Comparison of ENCODE assay signal across 8 mouse cellular contexts in genomic region chr6:113038735-113039058, GRCm38 (mm10). TPM values are rescaled to one million over a fixed set of nuclear protein-coding genes. Genes with fewer than 3 reads are reported as not detected.
A peak's percentile ranks its signal among the peaks of the same experiment; 100 is the strongest.
DNase-seq lines count a peak whose midpoint lies in the region; ATAC-seq and TF ChIP-seq lines count a peak whose summit lies in the region.

No protein-coding gene starts in this region.

- DNase-seq in lung, embryonic 14.5 days = no peak
- no peak for DNase-seq in lung, adult 18-20 months
- no peak for DNase-seq in forebrain, embryonic 14.5 days (ENCODE audit: low spot score)
- DNase-seq in limb, embryonic 14.5 days (ENCODE audit: low spot score) = no peak
- DNase-seq in thymus, adult 18-20 months = no peak
- no peak for DNase-seq in T-cell, adult 2 months (ENCODE audit: low spot score)
- no peak for DNase-seq in adrenal gland, adult 18-20 months (ENCODE audit: low spot score in 2 of 2)

- H3K4me1 ChIP-seq in lung, embryonic 14.5 days (ENCODE audit: insufficient read depth) = 0 out of 2 replicates have a peak, but pooled peaks cover 3% of the 10 kb centered on the region
- 0 out of 2 replicates have a peak, but pooled peaks cover 3% of the 10 kb centered on the region for H3K4me1 ChIP-seq in forebrain, embryonic 14.5 days (ENCODE audit: control insufficient read depth, insufficient read depth, low read length)
- 0 out of 2 replicates have a peak, but pooled peaks cover 3% of the 10 kb centered on the region for H3K4me1 ChIP-seq in limb, embryonic 14.5 days (ENCODE audit: control insufficient read depth, insufficient read depth, low read length)
- peaks cover 11% of the 10 kb centered on the region for H3K4me1 ChIP-seq in neural tube, embryonic 15.5 days

- no peak for ATAC-seq in lung, embryonic 14.5 days (ENCODE audit: insufficient read depth)
- ATAC-seq in forebrain, embryonic 14.5 days = no peak
- peak; percentile 34; the same call in 1 of the 2 replicates for ATAC-seq in limb, embryonic 14.5 days (ENCODE audit: low FRiP score, low read depth)
- no peak for ATAC-seq in neural tube, embryonic 15.5 days (ENCODE audit: low FRiP score)

- peak overlapping the region; percentile 52; the same call in 1 of the 2 replicates for H3K27ac ChIP-seq in lung, embryonic 14.5 days (ENCODE audit: low read depth)
- H3K27ac ChIP-seq in forebrain, embryonic 14.5 days (ENCODE audit: low read depth, low read length) = no peak overlapping the region
- no peak overlapping the region for H3K27ac ChIP-seq in limb, embryonic 14.5 days (replicated peaks; ENCODE audit: low read depth, low read length)
- peak overlapping the region; percentile 65 for H3K27ac ChIP-seq in neural tube, embryonic 15.5 days (replicated peaks)

- peak overlapping the region; percentile 58 for H3K4me2 ChIP-seq in lung, embryonic 14.5 days
- peak overlapping the region; percentile 45 for H3K4me2 ChIP-seq in forebrain, embryonic 14.5 days (ENCODE audit: low read length)
- H3K4me2 ChIP-seq in limb, embryonic 14.5 days (replicated peaks; ENCODE audit: low read depth, low read length, severe bottlenecking) = peak overlapping the region; percentile 45; the same call in 1 of the 2 replicates
- peak overlapping the region; percentile 53 for H3K4me2 ChIP-seq in neural tube, embryonic 15.5 days

- 33% methylated on average over 5 of the region's 5 CpGs for WGBS in lung, embryonic 14.5 days
- 54% methylated on average over 5 of the region's 5 CpGs for WGBS in forebrain, embryonic 14.5 days
- 40% methylated on average over 5 of the region's 5 CpGs for WGBS in limb, embryonic 14.5 days
- 26% methylated on average over 5 of the region's 5 CpGs for whole genome bisulfite sequencing in neural tube, embryonic 15.5 days

- no peak overlapping the region for H3K4me3 ChIP-seq in lung, embryonic 14.5 days (ENCODE audit: low read depth, low read length)
- no peak overlapping the region for H3K4me3 ChIP-seq in forebrain, embryonic 14.5 days (ENCODE audit: low read depth, low read length)
- H3K4me3 ChIP-seq in limb, embryonic 14.5 days (replicated peaks; ENCODE audit: low read length) = no peak overlapping the region
- H3K4me3 ChIP-seq in neural tube, embryonic 15.5 days (replicated peaks) = no peak overlapping the region; the same call in 1 of the 2 replicates

- no peaks in the 10 kb centered on the region for H3K9me3 ChIP-seq in lung, embryonic 14.5 days (ENCODE audit: low read depth, low read length)
- no peaks in the 10 kb centered on the region for H3K9me3 ChIP-seq in forebrain, embryonic 14.5 days (replicated peaks; ENCODE audit: control insufficient read depth, low read length)
- H3K9me3 ChIP-seq in limb, embryonic 14.5 days (ENCODE audit: control insufficient read depth, low read length) = no peaks in the 10 kb centered on the region
- no peaks in the 10 kb centered on the region for H3K9me3 ChIP-seq in neural tube, embryonic 15.5 days (replicated peaks)

- no peaks in the 10 kb centered on the region for H3K27me3 ChIP-seq in lung, embryonic 14.5 days (ENCODE audit: insufficient read depth, low read length)
- H3K27me3 ChIP-seq in forebrain, embryonic 14.5 days (replicated peaks; ENCODE audit: control insufficient read depth, insufficient read depth, low read length) = no peaks in the 10 kb centered on the region
- H3K27me3 ChIP-seq in limb, embryonic 14.5 days (ENCODE audit: control insufficient read depth, insufficient read depth, low read length) = no peaks in the 10 kb centered on the region
- H3K27me3 ChIP-seq in neural tube, embryonic 15.5 days (replicated peaks) = no peaks in the 10 kb centered on the region

- no peak for TF ChIP-seq POLR2A in limb, embryonic 14.5 days (IDR thresholded peaks at IDR 0.05; ENCODE audit: borderline replicate concordance, extremely low read depth, insufficient read depth, insufficient read length)

- TF ChIP-seq CTCF in lung, embryonic 14.5 days (IDR thresholded peaks at IDR 0.05; ENCODE audit: low read depth) = no peak

- H3K36me3 ChIP-seq in lung, embryonic 14.5 days (ENCODE audit: insufficient read depth) = no peaks in the 10 kb centered on the region
- no peaks in the 10 kb centered on the region for H3K36me3 ChIP-seq in forebrain, embryonic 14.5 days (ENCODE audit: control insufficient read depth, insufficient read depth, low read length)
- no peaks in the 10 kb centered on the region for H3K36me3 ChIP-seq in limb, embryonic 14.5 days (ENCODE audit: control insufficient read depth, insufficient read depth, low read length)
- no peaks in the 10 kb centered on the region for H3K36me3 ChIP-seq in neural tube, embryonic 15.5 days

- H3K9ac ChIP-seq in lung, embryonic 14.5 days = peak overlapping the region; percentile 29; the same call in 1 of the 2 replicates
- H3K9ac ChIP-seq in forebrain, embryonic 14.5 days (ENCODE audit: low read length) = peak overlapping the region; percentile 35
- H3K9ac ChIP-seq in limb, embryonic 14.5 days (ENCODE audit: low read depth, low read length, severe bottlenecking) = no peak overlapping the region
- peak overlapping the region; percentile 23; the same call in 1 of the 2 replicates for H3K9ac ChIP-seq in neural tube, embryonic 15.5 days (replicated peaks)

RNA-seq across cellular contexts. Expression of gene Thumpd3, which starts 7.3 kb away (rescaled TPM):
- 41.6 and 46.3 TPM in 2 replicates for polyA plus RNA-seq in lung, embryonic 14.5 days (2014; fragmentation: Nextera tagmentation; extraction: Ambion mirVana)
- polyA plus RNA-seq in forebrain, embryonic 14.5 days (2014; fragmentation: Nextera tagmentation; extraction: Ambion mirVana) = 60.1 and 60.7 TPM in 2 replicates
- polyA plus RNA-seq in limb, embryonic 14.5 days (2012; rRNA removed) = 18.8 and 25.1 TPM in 2 replicates
- polyA plus RNA-seq in limb, embryonic 14.5 days (2014; fragmentation: Nextera tagmentation; extraction: Ambion mirVana) = 36.7 and 38.7 TPM in 2 replicates
- polyA plus RNA-seq in neural tube, embryonic 15.5 days (2015; fragmentation: Nextera tagmentation; extraction: Ambion mirVana) = 49.2 and 57.5 TPM in 2 replicates
- 10 to 100 TPM; 38.6 to 40.9 TPM for total RNA-seq in adrenal gland, adult 18-20 months (2021)

RNA-seq across cellular contexts. Expression of gene Setd5, which starts 38.5 kb away (rescaled TPM):
- polyA plus RNA-seq in lung, embryonic 14.5 days (2014; fragmentation: Nextera tagmentation; extraction: Ambion mirVana) = 96.9 and 102 TPM in 2 replicates
- 44.1 and 47.6 TPM in 2 replicates for polyA plus RNA-seq in forebrain, embryonic 14.5 days (2014; fragmentation: Nextera tagmentation; extraction: Ambion mirVana)
- polyA plus RNA-seq in limb, embryonic 14.5 days (2012; rRNA removed) = 93.8 and 103 TPM in 2 replicates
- polyA plus RNA-seq in limb, embryonic 14.5 days (2014; fragmentation: Nextera tagmentation; extraction: Ambion mirVana) = 90.2 and 93.4 TPM in 2 replicates
- 48.3 and 54.3 TPM in 2 replicates for polyA plus RNA-seq in neural tube, embryonic 15.5 days (2015; fragmentation: Nextera tagmentation; extraction: Ambion mirVana)
- total RNA-seq in adrenal gland, adult 18-20 months (2021) = 10 to 100 TPM; 72.2 to 86.2 TPM

Comparison
In these comparisons a context has a peak if more than half of its experiments do, and no peak if none do; other contexts are left out.
1. H3K27ac ChIP-seq: peak in lung, embryonic 14.5 days (single experiment) and neural tube, embryonic 15.5 days (single experiment); none in forebrain, embryonic 14.5 days (single experiment) and limb, embryonic 14.5 days (single experiment).
2. Peak in every context shown above with its lines, with median percentiles within 50 percentile points of each other: H3K4me2 ChIP-seq.